Mouse (Mus musculus): ENCODE measurements at regions not wholly inside any gene's neighbourhood (a gene's known extent, or its start where the extent isn't known, plus 50 kb on each side); places are given as distances from the start of the nearest gene placed in this dataset.
A peak's percentile ranks its signal among the peaks of the same experiment; 100 is the strongest.
"Not testable (repeated sequence)": the region's sequence is repeated elsewhere in the genome, so short reads cannot be mapped to it uniquely, and the experiment has no call there.

- DNase-seq (ENCODE audit: low spot score in 2 of 2): peak in 1 of 2 experiments; percentile 17
These were observed 321.6 kb downstream of the Htr1b start for GRCm38 (mm10) chr9:81312047-81312446.

GRCm38 (mm10) chr9:81308532-81309191 is 325.0 kb downstream of the Htr1b start:
- DNase-seq (ENCODE audit: low spot score in 2 of 2): no peak
- intact Hi-C loops (cut with DNase I): no loop called here

More at GRCm38 (mm10) chr9:81312047-81312446, 321.6 kb downstream of the Htr1b start:
- intact Hi-C loops (cut with DNase I): no loop called here

GRCm38 (mm10) chr9:81305437-81306046 is 328.1 kb downstream of the Htr1b start:
- DNase-seq (ENCODE audit: low spot score in 2 of 2): no peak

GRCm38 (mm10) chr9:81275751-81276150 is 357.9 kb downstream of the Htr1b start:
- intact Hi-C loops (cut with DNase I): loop anchor here (2.0 kb wide), 1 partner anchor 15 kb away; no protein-coding TSS in a partner anchor
- DNase-seq (ENCODE audit: low spot score in 2 of 2): no peak

More at GRCm38 (mm10) chr9:81305437-81306046, 328.1 kb downstream of the Htr1b start:
- intact Hi-C loops (cut with DNase I): no loop called here

- DNase-seq (ENCODE audit: low spot score in 2 of 2): no peak
- intact Hi-C loops (cut with DNase I): no loop called here
These were observed 358.3 kb downstream of the Htr1b start for GRCm38 (mm10) chr9:81275336-81275735.

GRCm38 (mm10) chr9:81224957-81225356 is 408.7 kb downstream of the Htr1b start:
- DNase-seq (ENCODE audit: low spot score in 2 of 2); intact Hi-C loops (cut with DNase I): not testable (repeated sequence)

GRCm38 (mm10) chr9:81217938-81218337 is 415.7 kb downstream of the Htr1b start:
- intact Hi-C loops (cut with DNase I): no loop called here

GRCm38 (mm10) chr9:81215601-81216141 is 418.0 kb downstream of the Htr1b start:
- DNase-seq (ENCODE audit: low spot score in 2 of 2): no peak
- intact Hi-C loops (cut with DNase I): no loop called here

More at GRCm38 (mm10) chr9:81217938-81218337, 415.7 kb downstream of the Htr1b start:
- no peak for DNase-seq (ENCODE audit: low spot score in 2 of 2)

- DNase-seq (ENCODE audit: low spot score in 2 of 2): peak in 1 of 2 experiments; percentile 6
- intact Hi-C loops (cut with DNase I): no loop called here
These were observed 418.9 kb downstream of the Htr1b start for GRCm38 (mm10) chr9:81214692-81215091.

GRCm38 (mm10) chr9:81192643-81193042 is 441.0 kb downstream of the Htr1b start:
- DNase-seq (ENCODE audit: low spot score in 2 of 2): no peak
- intact Hi-C loops (cut with DNase I): no loop called here
